Mouse (Mus musculus) brain, embryonic 18.5 days (tissue): Measurements from ENCODE around the gene Tmem183a.
A peak's percentile ranks its signal among the peaks of the same experiment; 100 is the strongest.

Experiments
- DNase-seq: peaks from one replicate; pipeline ENCODE4 v3.0.0-alpha.2; 2012; ENCODE audit warnings: low read depth, low spot score

The Tmem183a gene

GRCm38 (mm10) chr1:134361857-134362212 is at the start of gene Tmem183a:
TSS of gene Tmem183a (minus strand) at chr1:134361979.
- DNase-seq, result peak; percentile 85

GRCm38 (mm10) chr1:134408080-134408479 is 46.3 kb upstream of the Tmem183a start:
- no peak for DNase-seq

GRCm38 (mm10) chr1:134406414-134406771 is 44.6 kb upstream of the Tmem183a start:
- DNase-seq, result no peak

- no peak for DNase-seq
Measured at GRCm38 (mm10) chr1:134405509-134406413, 44.0 kb upstream of the Tmem183a start, which contains the start of gene Cyb5r1. TSS of gene Cyb5r1 (plus strand) at chr1:134405559.

GRCm38 (mm10) chr1:134399735-134400134 is 38.0 kb upstream of the Tmem183a start:
- no peak for DNase-seq

GRCm38 (mm10) chr1:134398210-134398609 is 36.4 kb upstream of the Tmem183a start:
- DNase-seq, result no peak

GRCm38 (mm10) chr1:134393827-134394226 is 32.0 kb upstream of the Tmem183a start:
- DNase-seq, result no peak

GRCm38 (mm10) chr1:134385666-134386065 is 23.9 kb upstream of the Tmem183a start, which contains the start of gene 4933406M09Rik:
TSS of gene 4933406M09Rik (plus strand) at chr1:134385940.
- DNase-seq, result no peak

- DNase-seq, result no peak
Measured at GRCm38 (mm10) chr1:134385176-134385575, 23.4 kb upstream of the Tmem183a start.

- no peak for DNase-seq
Measured at GRCm38 (mm10) chr1:134384581-134384980, 22.8 kb upstream of the Tmem183a start.

GRCm38 (mm10) chr1:134381795-134382625 is 20.2 kb upstream of the Tmem183a start:
- no peak for DNase-seq

GRCm38 (mm10) chr1:134381051-134381450 is 19.3 kb upstream of the Tmem183a start:
- no peak for DNase-seq

- DNase-seq, result no peak
Measured at GRCm38 (mm10) chr1:134374124-134374523, 12.3 kb upstream of the Tmem183a start.

GRCm38 (mm10) chr1:134368777-134369337 is 7.1 kb upstream of the Tmem183a start:
- no peak for DNase-seq

GRCm38 (mm10) chr1:134365491-134365890 is 3.7 kb upstream of the Tmem183a start:
- DNase-seq, result no peak

GRCm38 (mm10) chr1:134363194-134363593 is 1.4 kb upstream of the Tmem183a start:
- no peak for DNase-seq

- no peak for DNase-seq
Measured at GRCm38 (mm10) chr1:134361195-134361856, 453 bp downstream of the Tmem183a start.

- DNase-seq, result no peak
Measured at GRCm38 (mm10) chr1:134360656-134361055, 1.1 kb downstream of the Tmem183a start.

GRCm38 (mm10) chr1:134357461-134357860 is 4.3 kb downstream of the Tmem183a start:
- DNase-seq, result no peak

GRCm38 (mm10) chr1:134353326-134353725 is 8.5 kb downstream of the Tmem183a start:
- no peak for DNase-seq

GRCm38 (mm10) chr1:134347791-134348190 is 14.0 kb downstream of the Tmem183a start:
- DNase-seq, result no peak
